Mouse (Mus musculus): ENCODE data around the gene Poc5. TPM values are rescaled to one million over a fixed set of nuclear protein-coding genes. Genes with fewer than 3 reads are reported as not detected.

Gene Poc5
- total and polyA plus RNA-seq, 3 experiments: 17.2 to 31.0 (median 21.6) TPM

- H3K79me2 ChIP-seq (replicated peaks; ENCODE audit: control insufficient read depth, extremely low read depth, insufficient read depth, poor library complexity, severe bottlenecking): no peaks in the 10 kb centered on the region
- in situ Hi-C loops (cut with MboI; ENCODE audit: low pct_ligation_motif_present, low pct_unique_long_range_greater_than_20kb, low sequenced_read_pairs) (no loop called here), dilution Hi-C loops (cut with MboI; ENCODE audit: extremely low pct_ligation_motif_present, extremely low pct_unique_long_range_greater_than_20kb, low sequenced_read_pairs) (no loop called here)
- no peak overlapping the region for H3K4me3 ChIP-seq (replicated peaks in 1 of 3; ENCODE audit: low read depth in 2 of 3, low read length in 2 of 3, poor library complexity in 1 of 3)
- H3K27ac ChIP-seq (ENCODE audit: insufficient read depth, low read depth): no peak overlapping the region
- H3K4me2 ChIP-seq (ENCODE audit: insufficient read depth, low read depth, poor library complexity, severe bottlenecking): no peak overlapping the region
- no peaks in the 10 kb centered on the region for H3K36me3 ChIP-seq (replicated peaks in 1 of 2; ENCODE audit: control insufficient read depth in 1 of 2, insufficient read depth in 1 of 2, low read length in 1 of 2)
- TF ChIP-seq POLR2A (IDR thresholded peaks at IDR 0.05; ENCODE audit: low read depth, low read length) (no peak), MAX (IDR thresholded peaks at IDR 0.05; ENCODE audit: low read length) (no peak), JUN (IDR thresholded peaks at IDR 0.05; ENCODE audit: insufficient read depth, low read depth, low read length) (no peak), USF1 (IDR thresholded peaks at IDR 0.05; ENCODE audit: low read depth, low read length) (no peak), MEF2A (IDR thresholded peaks at IDR 0.05; ENCODE audit: borderline replicate concordance, low read depth, low read length) (no peak), ELF1 (IDR thresholded peaks at IDR 0.05; ENCODE audit: low read depth, low read length) (no peak), EP300 (IDR thresholded peaks at IDR 0.05; ENCODE audit: low read length) (no peak), GABPA (IDR thresholded peaks at IDR 0.05; ENCODE audit: insufficient replicate concordance, low read depth, low read length) (no peak), SMC3 (IDR thresholded peaks at IDR 0.05; ENCODE audit: low read depth, low read length) (no peak), ETS1 (conservative IDR thresholded peaks at IDR 0.05; ENCODE audit: low read depth, low read length) (no peak), KAT2A (IDR thresholded peaks at IDR 0.05; ENCODE audit: insufficient replicate concordance, low read length) (no peak), ZKSCAN1 (IDR thresholded peaks at IDR 0.05; ENCODE audit: borderline replicate concordance, low read depth, low read length) (no peak), PAX5 (IDR thresholded peaks at IDR 0.05; ENCODE audit: low read length) (no peak), NELFE (IDR thresholded peaks at IDR 0.05; ENCODE audit: low read depth, low read length) (no peak), SIN3A (IDR thresholded peaks at IDR 0.05; ENCODE audit: low read length) (no peak), BHLHE40 (IDR thresholded peaks at IDR 0.05; ENCODE audit: low read depth, low read length) (no peak), MXI1 (IDR thresholded peaks at IDR 0.05; ENCODE audit: low read depth, low read length) (no peak), CTCF (conservative IDR thresholded peaks at IDR 0.05 in 1 of 2, IDR thresholded peaks at IDR 0.05 in 1 of 2; ENCODE audit: low read depth in 2 of 2, low read length in 2 of 2) (no peak)
- H3K9me3 ChIP-seq (replicated peaks; ENCODE audit: low read length): no peaks in the 10 kb centered on the region
- H3K9ac ChIP-seq (ENCODE audit: insufficient read depth, low read depth): no peak overlapping the region
- H3K27me3 ChIP-seq (replicated peaks): no peaks in the 10 kb centered on the region
- DNase-seq (ENCODE audit: extremely low read depth): peak; percentile 12
- H3K4me1 ChIP-seq (ENCODE audit: control insufficient read depth in 1 of 2, insufficient read depth in 2 of 2): peaks cover 4 to 8% of the 10 kb centered on the region in 2 experiments; a peak in 2 of 4 replicates
These were observed 36.8 kb upstream of the Poc5 start for GRCm38 (mm10) chr13:96351264-96351663.

- H3K4me3 ChIP-seq (replicated peaks in 1 of 3; ENCODE audit: low read depth in 2 of 3, low read length in 2 of 3, poor library complexity in 1 of 3): no peak overlapping the region
- H3K79me2 ChIP-seq (replicated peaks; ENCODE audit: control insufficient read depth, extremely low read depth, insufficient read depth, poor library complexity, severe bottlenecking): no peaks in the 10 kb centered on the region
- peaks cover 2 to 10% of the 10 kb centered on the region in 2 experiments; a peak in 1 of 4 replicates for H3K4me1 ChIP-seq (ENCODE audit: control insufficient read depth in 1 of 2, insufficient read depth in 2 of 2)
- no peak overlapping the region for H3K9ac ChIP-seq (ENCODE audit: insufficient read depth, low read depth)
- no peaks in the 10 kb centered on the region for H3K36me3 ChIP-seq (replicated peaks in 1 of 2; ENCODE audit: control insufficient read depth in 1 of 2, insufficient read depth in 1 of 2, low read length in 1 of 2)
- no peaks in the 10 kb centered on the region for H3K27me3 ChIP-seq (replicated peaks)
- dilution Hi-C loops (cut with MboI; ENCODE audit: extremely low pct_ligation_motif_present, extremely low pct_unique_long_range_greater_than_20kb, low sequenced_read_pairs): no loop called here
- in situ Hi-C loops (cut with MboI; ENCODE audit: low pct_ligation_motif_present, low pct_unique_long_range_greater_than_20kb, low sequenced_read_pairs): loop anchor here (10.0 kb wide), 1 partner anchor 351 kb away; no protein-coding TSS in a partner anchor
- no peak overlapping the region for H3K27ac ChIP-seq (ENCODE audit: insufficient read depth, low read depth)
- TF ChIP-seq CHD2 (IDR thresholded peaks at IDR 0.05; ENCODE audit: low read length) (peak; percentile 51; the same call in 1 of the 2 replicates), ZNF384 (IDR thresholded peaks at IDR 0.05; ENCODE audit: low read depth, low read length) (no peak), SMC3 (IDR thresholded peaks at IDR 0.05; ENCODE audit: low read depth, low read length) (peak; percentile 68), SIN3A (IDR thresholded peaks at IDR 0.05; ENCODE audit: low read length) (0 out of 2 replicates have a peak, but pooled peaks have one; percentile 24), RAD21 (IDR thresholded peaks at IDR 0.05; ENCODE audit: low read depth, low read length) (peak; percentile 48), HCFC1 (IDR thresholded peaks at IDR 0.05; ENCODE audit: low read depth, low read length) (no peak), CTCF (conservative IDR thresholded peaks at IDR 0.05 in 1 of 2, IDR thresholded peaks at IDR 0.05 in 1 of 2; ENCODE audit: low read depth in 2 of 2, low read length in 2 of 2) (peak in 1 of 2 experiments; percentile 64; a peak in 2 of 4 replicates)
- DNase-seq (ENCODE audit: extremely low read depth): peak; percentile 68
- no peaks in the 10 kb centered on the region for H3K9me3 ChIP-seq (replicated peaks; ENCODE audit: low read length)
- H3K4me2 ChIP-seq (ENCODE audit: insufficient read depth, low read depth, poor library complexity, severe bottlenecking): no peak overlapping the region
These were observed 12.6 kb upstream of the Poc5 start for GRCm38 (mm10) chr13:96375519-96375918.
